Mouse (Mus musculus) stomach, embryonic 15.5 days (tissue): ENCODE measurements around the gene Ptpn3. TPM values are rescaled to one million over a fixed set of nuclear protein-coding genes. Genes with fewer than 3 reads are reported as not detected.
A peak's percentile ranks its signal among the peaks of the same experiment; 100 is the strongest.

Experiments
- ATAC-seq: fragments of 200-750 bp; cut with Nextera tagmentation; 2 replicates; pipeline ENCODE4 v1.8.0; 2017; ENCODE audit warnings: low read depth, moderate number of reproducible peaks, moderate TSS enrichment; ENCODE audit not compliant: insufficient read depth, low FRiP score
- H3K27ac ChIP-seq: fragments of 300-500 bp; sonication (generic); 2 replicates; pipeline ENCODE4 v1.5.1; 2015; ENCODE audit warnings: mild to moderate bottlenecking, inconsistent platforms
- H3K27me3 ChIP-seq: fragments of 300-500 bp; sonication (generic); replicated peaks from 2 replicates; pipeline ENCODE4 v1.6.1; 2015; ENCODE audit warnings: inconsistent platforms
- H3K36me3 ChIP-seq: fragments of 300-500 bp; sonication (generic); 2 replicates; pipeline ENCODE4 v1.6.1; 2015; ENCODE audit warnings: inconsistent platforms
- H3K4me1 ChIP-seq: fragments of 300-500 bp; sonication (generic); 2 replicates; pipeline ENCODE4 v1.6.1; 2015; ENCODE audit warnings: inconsistent platforms
- H3K4me2 ChIP-seq: fragments of 300-500 bp; sonication (generic); 2 replicates; pipeline ENCODE4 v1.6.1; 2015; ENCODE audit warnings: mild to moderate bottlenecking, inconsistent platforms
- H3K4me3 ChIP-seq: fragments of 300-500 bp; sonication (generic); replicated peaks from 2 replicates; pipeline ENCODE4 v1.5.1; 2015; ENCODE audit warnings: inconsistent platforms
- H3K9ac ChIP-seq: fragments of 300-500 bp; sonication (generic); 2 replicates; pipeline ENCODE4 v1.6.1; 2015; ENCODE audit warnings: inconsistent platforms
- H3K9me3 ChIP-seq: fragments of 300-500 bp; sonication (generic); 2 replicates; pipeline ENCODE4 v1.6.1; 2016; ENCODE audit warnings: inconsistent platforms
- WGBS: fragments of 180-500 bp; shearing (Covaris S2); methylation state at CpG from one replicate; pipeline ENCODE4 v1.1.7; 2015; 5-methylcytosine and 5-hydroxymethylcytosine counted together
- polyA plus RNA-seq: library from polyadenylated mRNA; unstranded; fragments of >200 nt; fragmentation: Nextera tagmentation; extraction: Ambion mirVana; gene quantifications from 2 replicates; pipeline ENCODE4 v1.2.1, GENCODE M21; 2015

Gene Ptpn3
- polyA plus RNA-seq, 1 experiment from 2014 or later: 8.6 TPM

DNA sequence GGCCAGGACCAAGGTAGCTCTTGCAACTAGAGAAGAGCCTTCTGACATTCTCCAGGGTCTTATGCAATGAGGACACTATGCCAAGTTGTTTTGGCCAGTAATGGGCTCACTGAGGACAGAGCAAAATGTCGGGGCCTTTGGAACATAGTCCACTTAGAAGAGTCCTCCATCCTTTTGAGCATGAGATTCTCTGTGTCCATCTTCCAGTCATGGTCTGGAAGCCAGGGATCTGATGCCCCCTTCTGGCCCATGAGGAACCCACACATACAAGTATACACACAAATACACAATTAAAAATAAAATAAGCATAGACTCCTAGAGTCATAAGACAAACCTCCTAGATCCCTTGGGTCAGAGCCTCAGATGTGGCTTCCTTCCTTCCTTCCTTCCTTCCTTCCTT lies 120.1 kb downstream of the Ptpn3 start:
- Histone ChIP-seq H3K36me3 (no peaks in the 10 kb centered on the region), H3K27ac (no peak overlapping the region), H3K27me3 (no peaks in the 10 kb centered on the region), H3K4me2 (no peak overlapping the region), H3K4me3 (no peak overlapping the region), H3K4me1 (no peaks in the 10 kb centered on the region), H3K9ac (no peak overlapping the region), H3K9me3 (no peaks in the 10 kb centered on the region)
- no peak for ATAC-seq
- WGBS: 68% methylated on average over 1 of the region's 1 CpGs

- Histone ChIP-seq H3K4me3 (no peak overlapping the region), H3K9ac (no peak overlapping the region), H3K36me3 (no peaks in the 10 kb centered on the region), H3K4me2 (no peak overlapping the region), H3K27ac (no peak overlapping the region), H3K9me3 (no peaks in the 10 kb centered on the region), H3K27me3 (no peaks in the 10 kb centered on the region), H3K4me1 (no peaks in the 10 kb centered on the region)
- 66% methylated on average over 4 of the region's 4 CpGs for WGBS
- ATAC-seq: no peak
These were observed 122.8 kb downstream of the Ptpn3 start for GRCm38 (mm10) chr4:57178881-57179280.

GRCm38 (mm10) chr4:57175329-57175728 lies 126.3 kb downstream of the Ptpn3 start:
- H3K4me1 ChIP-seq: no peaks in the 10 kb centered on the region
- 42% methylated on average over 10 of the region's 10 CpGs for WGBS
- no peak overlapping the region for H3K9ac ChIP-seq
- no peaks in the 10 kb centered on the region for H3K9me3 ChIP-seq
- H3K27ac ChIP-seq: no peak overlapping the region
- no peak; the same call in 1 of the 2 replicates for ATAC-seq
- H3K36me3 ChIP-seq: no peaks in the 10 kb centered on the region
- H3K4me3 ChIP-seq: no peak overlapping the region
- no peak overlapping the region for H3K4me2 ChIP-seq
- H3K27me3 ChIP-seq: no peaks in the 10 kb centered on the region

DNA sequence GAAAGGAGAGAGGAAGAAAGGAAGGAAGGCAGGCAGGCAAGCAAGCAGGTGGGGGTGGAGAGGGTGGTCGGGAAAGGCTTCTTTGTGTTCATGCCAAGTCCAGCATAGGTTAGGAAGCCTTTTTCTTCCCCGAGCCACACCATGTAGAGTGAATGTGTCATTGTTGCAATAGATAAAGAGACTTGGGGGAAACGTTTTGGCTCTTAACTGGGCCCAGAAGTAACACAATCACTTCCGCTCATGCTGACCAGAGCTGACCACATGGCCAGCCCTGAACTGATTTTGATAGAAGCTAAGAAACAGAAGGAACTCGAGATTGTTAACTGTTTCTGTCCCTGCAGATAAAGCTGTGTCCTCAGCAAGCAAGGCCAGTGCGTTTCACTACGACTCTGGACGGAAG lies 128.8 kb downstream of the Ptpn3 start:
- no peak overlapping the region for H3K9ac ChIP-seq
- WGBS: 54% methylated on average over 8 of the region's 8 CpGs
- no peaks in the 10 kb centered on the region for H3K36me3 ChIP-seq
- no peaks in the 10 kb centered on the region for H3K4me1 ChIP-seq
- H3K27ac ChIP-seq: no peak overlapping the region
- H3K9me3 ChIP-seq: no peaks in the 10 kb centered on the region
- H3K4me3 ChIP-seq: no peak overlapping the region
- H3K4me2 ChIP-seq: no peak overlapping the region
- H3K27me3 ChIP-seq: no peaks in the 10 kb centered on the region
- ATAC-seq: no peak

- H3K27ac ChIP-seq: no peak overlapping the region
These were observed 129.8 kb downstream of the Ptpn3 start for GRCm38 (mm10) chr4:57171817-57172216.

GRCm38 (mm10) chr4:57168680-57169079 lies 133.0 kb downstream of the Ptpn3 start:
- H3K27ac ChIP-seq: 0 out of 2 replicates have a peak overlapping the region, but pooled peaks have one; percentile 75

More at GRCm38 (mm10) chr4:57171817-57172216, 129.8 kb downstream of the Ptpn3 start:
- no peak overlapping the region for H3K4me3 ChIP-seq
- no peak overlapping the region for H3K4me2 ChIP-seq
- H3K9ac ChIP-seq: no peak overlapping the region
- H3K9me3 ChIP-seq: no peaks in the 10 kb centered on the region
- no peaks in the 10 kb centered on the region for H3K4me1 ChIP-seq
- 46% methylated on average over 5 of the region's 5 CpGs for WGBS
- H3K36me3 ChIP-seq: no peaks in the 10 kb centered on the region
- no peak for ATAC-seq
- H3K27me3 ChIP-seq: no peaks in the 10 kb centered on the region

DNA sequence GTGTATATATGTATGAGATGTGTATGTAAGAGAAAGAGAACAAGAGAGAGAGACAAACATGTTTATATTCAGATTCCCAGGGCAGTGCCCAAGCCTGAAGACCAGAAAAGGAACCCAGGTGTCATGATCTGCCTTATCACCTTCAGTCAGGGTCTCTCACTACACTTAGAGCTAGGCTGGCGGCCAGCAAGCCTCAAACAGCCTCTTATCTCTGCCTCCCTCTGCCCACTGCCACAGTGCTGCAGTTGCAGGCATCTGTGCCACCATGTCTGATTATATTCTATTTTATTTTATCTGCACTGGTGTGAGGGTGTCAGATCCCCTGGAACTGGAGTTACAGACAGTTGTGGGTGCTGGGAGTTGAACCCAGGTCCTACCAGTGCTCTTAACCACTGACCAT lies 133.4 kb downstream of the Ptpn3 start:
- Histone ChIP-seq H3K9ac (no peak overlapping the region), H3K36me3 (no peaks in the 10 kb centered on the region), H3K4me1 (peaks cover 9% of the 10 kb centered on the region; the same call in 1 of the 2 replicates), H3K27ac (peak overlapping the region; percentile 75; the same call in 1 of the 2 replicates), H3K4me3 (no peak overlapping the region), H3K9me3 (no peaks in the 10 kb centered on the region), H3K27me3 (no peaks in the 10 kb centered on the region), H3K4me2 (no peak overlapping the region)
- no peak for ATAC-seq
- WGBS: 44% methylated on average over 1 of the region's 1 CpGs

More at GRCm38 (mm10) chr4:57168680-57169079, 133.0 kb downstream of the Ptpn3 start:
- WGBS: 72% methylated on average over 3 of the region's 3 CpGs
- no peak overlapping the region for H3K4me3 ChIP-seq
- no peak overlapping the region for H3K9ac ChIP-seq
- H3K27me3 ChIP-seq: no peaks in the 10 kb centered on the region
- no peak overlapping the region for H3K4me2 ChIP-seq
- H3K36me3 ChIP-seq: no peaks in the 10 kb centered on the region
- H3K9me3 ChIP-seq: no peaks in the 10 kb centered on the region
- no peak for ATAC-seq
- H3K4me1 ChIP-seq: peaks cover 9% of the 10 kb centered on the region; the same call in 1 of the 2 replicates

DNA sequence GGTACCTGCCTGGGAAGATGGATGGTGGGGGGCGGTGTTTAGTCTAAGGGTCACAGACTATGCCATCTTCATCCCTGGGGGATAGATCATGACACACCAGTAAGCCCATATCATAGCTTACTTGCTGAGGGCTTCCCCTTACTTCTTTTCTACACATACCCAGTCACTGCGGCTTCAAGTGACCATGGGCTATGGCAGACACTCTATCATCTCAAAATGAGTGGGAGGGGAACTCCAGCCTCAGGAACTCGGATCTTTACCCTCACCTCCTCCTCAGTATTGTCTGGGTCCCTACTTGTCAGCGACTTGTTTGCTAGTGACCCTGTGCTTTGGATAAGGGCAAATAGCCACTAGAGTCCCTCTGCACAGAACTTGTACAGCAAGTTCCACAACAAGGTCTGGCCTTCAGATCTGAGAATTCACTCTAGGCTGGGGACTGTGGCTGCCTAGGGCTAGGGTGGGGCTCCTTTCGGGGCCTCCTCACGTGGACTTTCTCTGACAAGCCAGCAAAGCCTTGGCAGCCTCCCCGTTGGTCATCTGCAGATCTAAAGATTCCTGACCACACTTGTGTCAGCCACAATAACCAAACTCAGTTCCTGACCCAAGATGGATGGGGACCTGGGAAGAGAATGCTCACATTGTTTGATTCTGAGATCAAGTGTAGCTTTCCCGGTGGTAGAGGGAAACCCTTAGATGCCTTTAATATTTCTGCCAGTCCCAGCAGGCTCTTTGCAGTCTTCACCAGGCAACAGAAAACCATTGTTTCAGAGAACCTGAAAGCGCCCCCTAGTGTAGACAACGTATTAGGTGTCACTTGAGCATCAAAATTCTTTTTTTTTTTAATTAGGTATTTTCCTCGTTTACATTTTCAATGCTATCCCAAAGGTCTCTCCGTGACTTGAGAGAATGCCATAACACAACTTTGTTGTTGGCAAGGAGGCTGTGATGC lies 134.4 kb downstream of the Ptpn3 start:
- Histone ChIP-seq H3K27me3 (no peaks in the 10 kb centered on the region), H3K9ac (no peak overlapping the region), H3K4me3 (no peak overlapping the region), H3K27ac (peak overlapping the region; percentile 75), H3K9me3 (no peaks in the 10 kb centered on the region), H3K4me2 (no peak overlapping the region), H3K4me1 (peaks cover 9% of the 10 kb centered on the region; the same call in 1 of the 2 replicates), H3K36me3 (no peaks in the 10 kb centered on the region)
- peak; percentile 80 for ATAC-seq
- WGBS: 43% methylated on average over 12 of the region's 12 CpGs

GRCm38 (mm10) chr4:57165654-57166053 lies 136.0 kb downstream of the Ptpn3 start:
- no peak for ATAC-seq
- Histone ChIP-seq H3K9ac (no peak overlapping the region), H3K36me3 (no peaks in the 10 kb centered on the region), H3K4me2 (no peak overlapping the region), H3K9me3 (no peaks in the 10 kb centered on the region), H3K27me3 (no peaks in the 10 kb centered on the region), H3K27ac (no peak overlapping the region), H3K4me3 (no peak overlapping the region), H3K4me1 (peaks cover 9% of the 10 kb centered on the region; the same call in 1 of the 2 replicates)
- 30% methylated on average over 3 of the region's 3 CpGs for WGBS

- no peak overlapping the region for H3K9ac ChIP-seq
- H3K4me2 ChIP-seq: no peak overlapping the region
- WGBS: 75% methylated on average over 9 of the region's 9 CpGs
- no peaks in the 10 kb centered on the region for H3K27me3 ChIP-seq
- H3K27ac ChIP-seq: peak overlapping the region; percentile 84
- peak; percentile 58; the same call in 1 of the 2 replicates for ATAC-seq
- H3K4me1 ChIP-seq: peaks cover 9% of the 10 kb centered on the region; the same call in 1 of the 2 replicates
- H3K36me3 ChIP-seq: no peaks in the 10 kb centered on the region
- no peak overlapping the region for H3K4me3 ChIP-seq
- no peaks in the 10 kb centered on the region for H3K9me3 ChIP-seq
These were observed 136.9 kb downstream of the Ptpn3 start for GRCm38 (mm10) chr4:57164578-57165210.

GRCm38 (mm10) chr4:57162789-57163722 lies 138.6 kb downstream of the Ptpn3 start:
- no peak overlapping the region for H3K4me2 ChIP-seq
- no peaks in the 10 kb centered on the region for H3K27me3 ChIP-seq
- H3K36me3 ChIP-seq: no peaks in the 10 kb centered on the region
- no peak overlapping the region for H3K4me3 ChIP-seq
- no peak overlapping the region for H3K27ac ChIP-seq
- ATAC-seq: no peak
- no peak overlapping the region for H3K9ac ChIP-seq
- 39% methylated on average over 10 of the region's 10 CpGs for WGBS
- no peaks in the 10 kb centered on the region for H3K9me3 ChIP-seq
- peaks cover 9% of the 10 kb centered on the region; the same call in 1 of the 2 replicates for H3K4me1 ChIP-seq
